Mouse (Mus musculus) T-cell, adult 2 months (primary cell): ENCODE data around the gene Dbn1.
A peak's percentile ranks its signal among the peaks of the same experiment; 100 is the strongest.

Experiments
- DNase-seq: peaks from one replicate; pipeline ENCODE4 v3.0.0; 2022; ENCODE audit warnings: low spot score

The Dbn1 gene

DNA sequence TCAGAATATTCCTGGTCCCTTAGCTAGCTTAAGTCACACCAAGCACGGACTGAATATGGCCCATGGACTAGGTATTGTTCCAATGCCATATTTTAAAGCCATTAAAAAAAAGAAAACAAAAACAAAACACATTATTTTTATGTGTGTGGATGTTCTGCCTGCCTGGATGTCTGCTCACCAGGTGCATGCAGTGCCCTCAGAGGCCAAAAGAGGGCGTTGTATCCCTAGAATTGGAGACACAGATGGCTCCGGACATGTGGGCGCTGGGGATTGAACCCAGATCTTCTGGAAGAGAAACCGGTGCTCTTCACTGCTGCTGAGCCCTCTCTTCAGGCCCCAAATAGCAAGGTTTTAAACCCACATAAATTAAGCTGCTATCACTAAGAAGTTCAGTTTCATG is 9.9 kb downstream of the Dbn1 start:
- no peak for DNase-seq

DNA sequence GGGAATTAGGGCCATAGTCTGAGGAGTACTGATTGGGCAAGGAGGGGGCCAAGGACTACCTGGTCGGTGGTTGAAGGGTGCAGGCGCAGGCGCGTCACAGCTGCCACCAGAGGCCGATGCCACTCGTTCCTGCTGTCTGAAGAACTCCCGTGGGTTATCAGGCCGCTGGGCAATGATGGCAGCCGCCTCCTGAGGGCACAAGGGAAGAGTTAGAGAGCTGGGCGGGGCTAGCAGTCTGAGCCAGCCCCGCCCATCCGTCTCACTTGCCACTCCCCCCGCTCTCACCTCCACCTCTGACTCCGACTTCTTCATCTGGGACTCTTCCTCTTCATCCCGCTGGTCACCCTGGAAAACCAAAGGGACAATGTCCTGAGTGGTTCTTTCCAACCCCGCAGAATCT is 10.4 kb downstream of the Dbn1 start:
- no peak for DNase-seq

DNA sequence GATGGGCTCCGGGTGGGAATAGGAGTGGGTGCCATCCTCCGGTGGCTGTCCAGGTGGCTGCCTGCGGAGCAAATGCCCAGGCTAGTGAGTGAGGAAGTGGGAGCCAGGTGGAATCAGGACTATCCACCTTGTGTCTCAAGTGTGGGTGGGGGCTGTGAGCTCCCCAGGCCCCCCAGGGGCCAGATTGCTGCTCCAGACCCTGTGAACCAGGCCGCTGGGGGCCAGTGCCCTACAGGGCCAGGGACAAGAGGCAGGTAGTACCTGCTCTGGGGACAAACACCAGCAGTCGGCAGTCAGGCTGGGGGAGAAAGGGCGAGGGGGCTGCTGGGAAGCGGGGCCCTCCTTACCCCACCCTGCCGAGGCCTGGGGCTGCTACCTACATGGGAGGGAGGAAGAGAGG is 11.7 kb downstream of the Dbn1 start:
- no peak for DNase-seq

DNA sequence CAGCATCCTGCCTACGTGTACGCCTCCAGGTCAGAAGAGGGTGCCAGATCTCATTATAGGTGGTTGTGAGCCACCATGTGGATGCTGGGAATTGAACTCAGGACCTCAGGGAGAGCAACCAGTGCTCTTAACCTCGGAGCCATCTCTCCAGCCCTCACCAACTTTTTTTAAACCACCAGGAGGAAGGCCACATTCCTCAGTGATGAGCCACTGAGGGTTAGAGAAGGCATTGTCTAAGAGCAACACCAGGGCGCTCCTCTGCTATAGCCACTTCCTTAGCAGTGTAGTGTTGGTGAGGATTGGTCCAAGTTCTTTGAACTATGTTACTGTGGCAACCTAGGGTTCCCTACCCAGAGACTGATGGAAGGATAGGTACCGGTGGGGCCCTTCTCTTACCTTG is 12.2 kb downstream of the Dbn1 start:
- DNase-seq = no peak

DNA sequence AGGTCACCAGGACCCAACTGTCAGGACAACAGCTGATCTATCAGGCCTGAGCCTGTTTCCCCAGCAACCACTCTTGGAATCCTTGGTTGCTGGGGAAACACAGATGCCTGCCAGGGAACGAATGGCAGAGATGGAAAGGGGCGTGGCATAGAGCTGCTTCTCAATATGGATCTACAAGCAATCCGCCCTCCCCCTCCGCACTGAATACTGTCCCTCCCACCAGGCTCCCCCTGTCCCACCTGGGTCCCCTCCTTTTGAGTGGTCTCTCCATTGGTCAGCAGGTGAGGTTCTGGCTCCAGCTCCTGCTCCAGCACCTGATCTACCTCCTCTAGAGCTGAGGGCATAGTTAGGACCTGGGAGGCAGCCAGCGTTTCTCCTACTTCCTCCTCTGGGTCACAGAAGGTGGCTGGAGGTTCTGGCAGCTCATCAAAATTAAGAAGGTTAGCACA is 13.3 kb downstream of the Dbn1 start:
- no peak for DNase-seq

DNA sequence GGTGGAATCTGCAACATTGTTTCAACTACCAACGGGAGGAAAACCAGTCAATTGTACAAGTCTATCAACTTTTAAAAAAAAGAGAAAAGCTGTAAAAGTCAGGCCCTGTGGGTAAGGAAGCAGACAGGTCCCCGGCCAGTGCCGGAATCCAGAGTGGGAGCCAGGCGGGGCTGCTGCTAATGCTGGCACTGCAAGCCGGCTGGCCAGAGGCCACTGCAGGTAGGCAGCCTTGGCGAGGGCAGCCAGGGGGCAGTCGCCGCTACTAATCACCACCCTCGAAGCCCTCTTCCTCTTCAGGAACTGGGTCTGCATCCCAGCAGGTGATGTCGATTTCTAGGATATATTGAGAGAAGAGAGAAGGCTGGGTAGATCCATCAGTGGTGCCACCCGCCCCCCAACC is 13.9 kb downstream of the Dbn1 start:
- DNase-seq = no peak

DNA sequence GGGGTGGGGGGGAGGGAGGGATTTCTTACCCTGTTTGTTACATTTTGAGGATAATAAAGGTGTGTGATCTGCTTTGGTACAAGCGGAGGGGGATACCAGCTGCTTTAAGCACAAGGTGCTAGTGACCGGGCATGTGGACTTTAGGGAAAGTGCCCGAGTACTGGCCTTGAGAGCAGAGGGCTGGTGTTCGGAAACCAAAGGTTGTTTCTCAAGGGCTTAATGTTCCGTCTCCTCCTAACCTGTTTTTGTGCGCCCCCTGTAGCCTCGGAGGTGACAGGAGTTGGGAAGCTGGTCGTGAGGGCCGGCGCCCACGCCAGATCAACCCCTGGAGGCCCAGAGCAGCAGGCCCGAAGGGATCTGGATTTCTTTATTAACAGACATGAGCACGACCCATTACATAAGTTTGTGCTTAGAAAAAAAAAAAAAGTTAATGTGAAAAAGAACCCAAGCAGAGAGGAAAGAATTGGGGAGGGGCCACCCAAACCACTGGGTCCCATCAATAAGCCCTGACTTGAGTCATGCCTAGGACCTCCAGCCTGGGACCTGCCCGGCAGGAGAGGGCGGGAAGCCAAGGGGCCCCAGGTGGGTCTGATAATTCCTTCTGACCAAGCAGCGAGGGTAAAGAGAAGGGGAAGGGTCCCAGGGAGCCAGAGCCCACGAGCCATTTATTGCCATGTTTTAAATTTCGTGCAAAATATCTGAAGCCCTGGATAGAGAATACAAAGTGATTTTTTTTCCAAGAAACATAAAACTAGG is 14.7 kb downstream of the Dbn1 start:
- peak; percentile 39 for DNase-seq

DNA sequence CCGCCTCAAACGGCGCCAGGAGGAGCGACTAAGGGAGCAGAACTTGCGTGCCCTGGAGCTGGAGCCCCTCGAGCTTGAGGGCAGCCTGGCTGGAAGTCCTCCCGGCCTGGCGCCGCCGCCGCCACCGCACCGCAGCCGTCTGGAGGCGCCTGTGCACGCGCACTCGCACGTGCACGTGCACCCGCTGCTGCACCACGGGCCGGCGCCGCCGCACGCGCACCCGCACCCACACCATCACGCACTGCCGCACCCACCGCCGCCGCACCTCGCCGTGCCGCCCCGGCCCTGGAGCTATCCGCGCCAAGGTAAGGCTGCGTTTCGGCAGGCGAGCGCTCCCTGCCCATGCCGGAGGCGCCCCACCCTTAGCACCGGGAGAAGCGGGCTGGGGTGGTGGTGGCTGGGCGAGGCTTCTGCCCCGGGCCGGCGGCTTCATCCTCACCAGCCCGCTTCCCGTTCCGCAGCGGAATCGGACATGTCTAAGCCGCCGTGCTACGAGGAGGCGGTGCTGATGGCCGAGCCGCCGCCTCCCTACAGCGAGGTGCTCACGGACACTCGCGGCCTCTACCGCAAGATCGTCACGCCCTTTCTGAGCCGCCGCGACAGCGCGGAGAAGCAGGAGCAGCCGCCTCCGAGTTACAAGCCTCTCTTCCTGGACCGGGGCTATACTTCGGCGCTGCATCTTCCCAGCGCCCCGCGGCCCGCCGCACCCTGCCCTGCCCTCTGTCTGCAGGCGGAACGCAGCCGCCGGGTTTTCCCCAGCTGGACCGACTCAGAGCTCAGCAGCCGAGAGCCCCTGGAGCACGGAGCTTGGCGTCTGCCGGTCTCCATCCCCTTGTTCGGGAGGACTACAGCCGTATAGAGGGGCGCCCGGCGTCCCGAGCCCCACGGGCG is 15.5 kb downstream of the Dbn1 start:
- peak; percentile 57 for DNase-seq

DNA sequence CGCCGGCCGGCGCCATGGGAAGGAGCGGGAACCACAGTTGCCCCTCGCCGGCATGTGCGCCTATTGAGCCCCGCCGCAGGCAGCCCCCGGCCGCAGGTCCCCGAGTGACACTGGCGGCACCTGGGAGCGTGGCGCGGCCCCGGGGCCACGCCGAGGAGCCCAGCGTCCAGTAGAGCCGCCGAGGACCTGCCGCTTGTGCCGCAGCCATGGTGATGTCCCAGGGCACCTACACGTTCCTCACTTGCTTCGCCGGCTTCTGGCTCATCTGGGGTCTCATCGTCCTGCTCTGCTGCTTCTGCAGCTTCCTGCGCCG is 16.1 kb downstream of the Dbn1 start:
- no peak for DNase-seq

DNA sequence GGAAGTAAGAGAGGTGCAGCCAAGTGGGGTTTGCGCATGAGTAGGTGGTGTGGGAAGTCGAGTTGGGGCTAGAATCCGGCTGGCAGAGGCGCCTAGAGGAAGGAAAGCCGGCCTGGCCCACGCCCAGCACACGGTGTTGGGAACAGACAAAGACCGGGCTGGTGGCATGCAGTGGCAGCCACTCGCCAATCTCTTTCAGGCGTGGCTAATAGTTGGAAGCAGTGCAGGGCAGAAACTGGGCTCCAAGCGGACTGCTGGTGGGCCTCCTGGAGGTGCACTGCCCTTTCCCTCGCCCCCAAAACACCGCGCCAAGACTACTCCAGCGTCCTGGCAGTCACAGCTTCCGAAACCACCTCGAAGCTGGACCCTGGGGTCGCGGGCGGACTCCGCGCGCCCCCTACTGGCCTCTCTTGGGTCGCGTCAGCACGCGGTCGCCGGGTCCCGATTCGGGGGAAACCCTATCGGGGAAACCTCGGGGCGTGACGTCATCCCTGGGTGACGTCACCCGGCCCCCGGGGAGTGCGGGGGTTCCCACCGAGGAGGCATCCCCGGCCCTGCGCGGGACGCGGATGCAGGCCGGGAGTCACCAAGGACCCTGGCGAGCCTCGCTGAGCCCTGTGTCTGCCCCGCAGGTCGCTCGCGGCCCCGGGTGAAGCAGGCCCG is 16.6 kb downstream of the Dbn1 start:
- DNase-seq = peak; percentile 90

DNA sequence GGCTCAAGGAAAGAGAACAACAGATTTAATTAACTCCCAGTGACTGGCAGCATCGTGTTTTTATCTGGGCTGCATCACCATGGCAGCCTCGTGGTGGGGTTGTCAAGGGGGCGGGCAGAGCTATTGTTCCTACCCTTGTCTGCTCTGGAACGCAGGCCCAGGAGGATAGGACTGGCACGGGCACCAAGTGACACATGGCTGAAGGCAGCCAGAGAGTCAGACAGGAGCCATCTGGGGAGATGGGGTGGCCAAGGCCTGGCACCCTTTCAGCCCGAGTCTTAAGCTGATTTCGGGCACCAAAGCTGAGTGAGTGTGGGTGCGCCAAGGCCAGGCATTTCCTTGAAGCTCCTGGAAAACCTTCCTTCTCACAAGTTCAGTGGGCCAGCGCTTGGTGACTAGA is 17.5 kb downstream of the Dbn1 start:
- no peak for DNase-seq

DNA sequence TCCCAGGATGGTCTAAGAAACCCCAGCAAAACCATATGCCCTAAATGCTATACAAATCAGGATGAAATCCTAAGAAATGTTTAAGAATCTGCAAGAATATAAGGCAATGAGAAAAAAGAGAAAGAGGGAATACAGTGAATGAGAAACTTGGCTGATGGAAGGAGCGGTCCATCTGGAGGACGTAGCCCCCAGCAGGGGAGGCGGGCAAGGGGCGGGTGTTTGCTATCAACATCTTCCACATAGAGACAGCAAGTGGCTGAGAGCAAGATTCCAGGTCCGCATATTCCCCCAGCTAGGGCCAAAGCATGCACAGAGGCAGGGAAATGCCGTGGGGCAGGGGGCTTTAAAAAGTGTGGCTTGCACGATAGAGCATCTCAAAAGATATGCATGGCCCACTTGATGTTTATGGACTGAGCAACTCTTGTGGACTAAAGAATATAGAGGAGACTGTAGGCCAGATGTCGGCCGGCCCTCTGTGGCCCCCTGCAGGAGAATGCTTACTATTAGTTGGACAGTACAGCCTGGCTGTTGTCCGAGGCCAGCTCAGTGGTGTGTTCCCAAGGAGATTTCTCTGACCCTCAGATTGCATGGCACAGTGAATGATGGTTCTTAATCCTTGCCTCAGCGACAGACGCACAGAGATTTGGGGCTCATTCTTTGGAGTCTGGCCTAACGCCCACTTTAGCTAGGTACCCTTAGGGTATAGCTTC is 18.9 kb downstream of the Dbn1 start:
- DNase-seq = no peak

DNA sequence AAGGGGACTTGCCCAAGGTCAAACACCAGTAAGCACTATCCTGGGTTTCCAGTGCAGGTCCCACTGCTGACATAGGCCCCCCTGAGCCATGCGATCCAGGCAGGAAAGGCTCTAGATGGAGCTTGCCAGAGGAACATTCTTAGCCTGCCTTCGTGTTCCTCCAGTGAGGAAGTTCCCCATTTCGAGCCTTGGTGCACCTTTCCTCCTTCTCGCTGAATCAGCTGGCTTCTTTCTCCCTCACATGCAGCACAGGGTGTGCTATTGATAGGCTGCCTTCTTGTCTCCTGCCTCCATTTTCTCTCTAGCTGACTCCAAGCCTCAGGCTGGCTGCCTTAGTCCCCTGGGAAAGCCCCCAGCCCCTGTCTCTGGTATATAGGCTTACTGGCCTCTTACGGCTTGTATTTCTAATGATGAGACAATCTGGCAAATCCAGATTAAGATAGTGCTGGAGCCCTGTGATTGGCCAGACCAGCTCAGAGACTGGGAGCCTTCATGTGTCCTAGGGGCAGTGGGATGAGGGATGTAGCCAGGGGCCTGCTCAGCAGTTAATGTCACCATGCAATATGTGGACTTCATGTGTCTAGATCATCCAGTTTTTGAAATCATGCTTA is 22.0 kb downstream of the Dbn1 start:
- DNase-seq = no peak

DNA sequence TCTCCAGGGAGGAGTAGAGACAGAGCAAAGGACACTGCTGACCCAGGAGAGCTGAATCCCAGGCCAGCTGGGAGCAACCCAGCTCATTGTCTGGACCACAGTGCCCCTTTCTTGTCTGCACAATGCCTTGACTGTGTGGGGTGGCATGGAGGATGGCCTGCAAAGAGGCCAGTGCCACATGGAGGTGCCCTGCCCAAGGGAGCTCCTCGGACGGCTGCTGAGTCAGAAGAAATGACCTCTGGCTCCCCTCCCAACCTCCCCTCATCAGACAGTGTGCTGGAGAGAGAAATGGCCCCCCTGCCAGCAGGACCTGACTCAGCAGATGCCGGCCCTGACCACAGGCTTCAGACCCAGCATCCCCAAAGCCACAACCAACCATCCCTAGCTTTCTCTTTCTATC is 22.7 kb downstream of the Dbn1 start:
- DNase-seq = no peak

DNA sequence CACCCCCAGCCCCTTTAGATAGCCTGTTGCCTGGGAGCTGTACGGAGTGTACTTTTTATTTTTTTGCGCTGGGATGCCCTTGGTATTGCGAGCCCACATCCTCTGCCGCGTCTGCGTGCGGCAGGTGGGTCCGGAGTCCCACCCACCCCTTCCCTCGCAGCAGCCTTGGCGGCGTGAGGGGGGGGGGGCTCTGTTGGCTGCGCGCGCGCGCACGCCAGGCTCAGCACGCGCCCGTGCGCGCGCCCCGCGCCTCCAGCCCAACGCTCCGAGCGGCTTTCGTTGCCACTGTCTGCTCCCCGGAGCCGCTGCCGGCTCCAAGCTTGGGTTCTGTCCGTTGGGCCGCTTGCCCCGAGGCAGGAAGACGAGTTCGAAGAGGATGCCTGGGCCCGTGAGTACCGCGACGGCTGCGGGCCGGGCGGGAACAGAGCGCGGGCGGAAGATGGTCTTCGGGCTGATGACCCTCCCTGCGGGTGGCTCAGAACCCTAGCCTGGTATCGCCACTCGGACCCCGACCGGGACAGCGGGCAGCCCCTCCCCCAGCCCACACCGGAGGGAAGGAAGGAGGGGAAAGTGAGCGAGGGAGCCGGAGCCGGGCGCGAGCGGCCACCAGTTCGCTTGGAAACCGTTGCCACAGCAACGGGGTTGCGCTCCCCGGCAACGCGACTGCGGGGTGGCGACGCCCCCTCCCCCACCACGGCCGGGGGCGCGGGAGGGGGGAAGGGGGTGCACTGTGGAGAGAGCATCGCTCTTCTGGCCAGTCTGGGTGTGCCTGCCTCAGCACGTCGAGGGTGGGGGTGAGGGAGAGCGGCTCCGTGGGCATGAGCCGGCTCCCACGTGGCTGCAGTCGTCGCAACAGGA is 23.7 kb downstream of the Dbn1 start, which contains the start of gene Prr7:
Prr7 (plus strand) TSS at position 241 of the 858 bp plus-strand sequence.
- DNase-seq = peak; percentile 61

DNA sequence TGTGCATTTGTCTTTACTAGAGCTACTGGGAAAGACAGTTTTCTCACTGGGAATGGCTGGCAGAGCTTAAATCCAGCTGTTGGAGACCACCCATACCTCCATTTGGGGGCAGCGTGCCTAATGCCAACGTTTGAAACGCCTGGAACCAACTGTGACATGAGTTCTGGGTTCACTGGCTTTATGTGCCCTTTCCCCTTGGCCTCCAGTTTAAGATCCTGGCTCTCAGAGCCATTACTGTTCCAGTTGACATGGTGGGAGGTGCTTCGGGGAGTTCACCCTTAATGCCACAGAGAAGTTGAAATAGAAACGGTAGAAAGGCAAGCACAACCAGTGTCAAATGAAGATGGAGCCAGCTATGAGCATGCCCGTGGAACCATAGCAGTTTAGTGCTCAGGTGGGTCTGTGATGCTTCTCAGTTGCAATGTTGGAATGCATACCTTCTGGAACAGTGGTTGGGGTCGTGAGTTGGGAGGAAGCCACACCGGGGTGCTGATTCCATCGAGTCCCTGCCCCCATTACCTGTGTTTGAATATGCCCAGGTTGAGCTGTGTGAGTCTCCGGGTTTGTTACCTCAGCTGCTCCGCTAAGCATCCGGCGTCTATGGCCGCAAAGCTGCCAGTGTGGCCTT is 24.4 kb downstream of the Dbn1 start:
- peak; percentile 82 for DNase-seq

DNA sequence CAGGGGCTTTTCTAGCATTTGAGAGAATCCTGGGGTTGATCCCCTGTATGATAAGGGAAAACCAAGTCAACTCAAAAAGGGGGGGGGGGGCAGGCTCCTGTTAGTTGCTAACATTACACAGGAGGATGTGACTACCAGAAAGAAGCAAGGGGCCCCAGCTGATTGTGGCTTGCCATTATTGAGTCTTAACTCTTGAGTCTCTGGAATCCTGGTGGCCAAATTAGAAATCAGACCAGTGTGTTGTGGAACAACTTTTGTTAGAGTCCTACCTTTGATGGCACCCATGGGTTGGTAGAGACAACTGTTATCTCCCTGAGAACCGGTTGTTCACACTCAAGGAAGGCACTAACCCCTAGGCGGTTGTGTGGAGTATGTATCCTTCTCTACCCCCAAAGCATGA is 24.9 kb downstream of the Dbn1 start:
- no peak for DNase-seq

DNA sequence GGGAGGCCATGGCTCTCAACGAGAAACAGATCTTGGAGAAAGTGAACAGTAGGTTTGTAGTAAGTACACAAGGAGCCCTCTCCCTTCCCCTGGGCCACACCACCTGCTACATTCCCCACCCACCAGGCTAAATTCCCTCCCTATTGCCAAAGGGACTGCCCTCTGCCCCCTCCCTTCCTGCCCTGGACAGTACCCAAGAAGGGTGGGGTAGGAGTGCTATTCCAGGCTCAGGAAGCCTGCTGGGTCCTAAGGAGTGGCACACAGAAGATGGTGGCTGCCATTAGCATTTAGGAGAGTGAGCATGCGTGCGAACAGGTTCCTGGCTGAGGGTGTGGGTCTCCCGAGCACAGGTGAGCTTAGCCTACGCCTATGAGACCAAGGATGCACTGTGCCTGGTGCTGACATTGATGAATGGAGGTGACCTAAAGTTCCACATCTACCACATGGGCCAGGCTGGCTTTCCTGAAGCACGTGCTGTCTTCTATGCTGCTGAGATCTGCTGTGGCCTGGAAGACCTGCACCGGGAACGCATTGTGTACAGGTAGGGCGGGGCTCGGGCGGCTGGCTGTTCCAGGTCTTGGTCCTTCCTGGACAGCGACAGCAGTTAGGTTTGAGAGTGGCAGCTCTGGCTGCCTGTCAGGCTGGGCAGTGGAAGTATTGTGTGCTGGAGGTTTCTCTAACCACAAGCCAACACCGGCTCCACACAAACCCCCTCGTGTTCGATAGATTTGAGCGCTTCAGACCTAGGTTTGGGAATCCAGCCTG is 35.9 kb downstream of the Dbn1 start:
- DNase-seq = no peak

DNA sequence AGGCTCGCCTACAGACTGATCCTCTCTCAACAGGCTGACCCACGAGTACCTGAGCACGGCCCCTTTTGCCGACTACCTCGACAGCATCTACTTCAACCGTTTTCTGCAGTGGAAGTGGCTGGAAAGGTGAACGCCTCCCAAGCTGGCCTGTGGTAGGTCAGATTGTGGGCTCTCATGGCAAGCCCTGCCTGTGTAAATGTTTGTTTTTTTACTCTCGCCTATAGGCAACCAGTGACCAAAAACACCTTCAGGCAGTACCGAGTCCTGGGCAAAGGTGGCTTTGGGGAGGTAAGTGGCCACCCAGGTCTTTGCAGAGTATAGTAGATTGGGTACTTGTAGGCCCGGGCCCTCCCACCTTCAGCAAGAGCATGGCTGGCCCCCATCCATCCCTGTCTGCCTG is 36.6 kb downstream of the Dbn1 start:
- no peak for DNase-seq
